Mouse (Mus musculus) neural tube, embryonic 10.5 days (tissue): ENCODE results near the gene Fam162b.

ENCODE experiments used
- DNase-seq: peaks from one replicate; pipeline ENCODE4 v3.0.0-alpha.2; 2017; ENCODE audit warnings: low spot score; ENCODE audit errors: extremely low spot score

The Fam162b gene

GRCm38 (mm10) chr10:51590139-51590574 is at the start of gene Fam162b:
TSS of gene Fam162b (minus strand) at chr10:51590517.
- DNase-seq: peak; percentile 51

- DNase-seq: no peak
Observed at GRCm38 (mm10) chr10:51631411-51632136, 41.3 kb upstream of the Fam162b start, which contains the start of gene Gprc6a. TSS of gene Gprc6a (minus strand) at chr10:51631461.

GRCm38 (mm10) chr10:51621193-51621592 is 30.9 kb upstream of the Fam162b start:
- no peak for DNase-seq

GRCm38 (mm10) chr10:51620126-51620525 is 29.8 kb upstream of the Fam162b start:
- no peak for DNase-seq

GRCm38 (mm10) chr10:51618538-51618937 is 28.2 kb upstream of the Fam162b start:
- no peak for DNase-seq

- no peak for DNase-seq
Observed at GRCm38 (mm10) chr10:51614826-51615590, 24.7 kb upstream of the Fam162b start.

- no peak for DNase-seq
Observed at GRCm38 (mm10) chr10:51613421-51613820, 23.1 kb upstream of the Fam162b start.

GRCm38 (mm10) chr10:51611969-51612682 is 21.8 kb upstream of the Fam162b start:
- DNase-seq: no peak

GRCm38 (mm10) chr10:51609741-51610425 is 19.6 kb upstream of the Fam162b start:
- no peak for DNase-seq

GRCm38 (mm10) chr10:51596928-51597635 is 6.8 kb upstream of the Fam162b start:
- no peak for DNase-seq

- DNase-seq: no peak
Observed at GRCm38 (mm10) chr10:51595001-51595931, 4.9 kb upstream of the Fam162b start.

- no peak for DNase-seq
Observed at GRCm38 (mm10) chr10:51591574-51591973, 1.3 kb upstream of the Fam162b start.

- DNase-seq: no peak
Observed at GRCm38 (mm10) chr10:51584919-51585318, 5.4 kb downstream of the Fam162b start.

- DNase-seq: no peak
Observed at GRCm38 (mm10) chr10:51584378-51584777, 5.9 kb downstream of the Fam162b start.

- DNase-seq: no peak
Observed at GRCm38 (mm10) chr10:51571225-51571996, 18.9 kb downstream of the Fam162b start.

- no peak for DNase-seq
Observed at GRCm38 (mm10) chr10:51556005-51556404, 34.3 kb downstream of the Fam162b start.

GRCm38 (mm10) chr10:51553348-51554123 is 36.8 kb downstream of the Fam162b start:
- peak; percentile 84 for DNase-seq
